8 mouse cellular contexts compared by ENCODE assay signal in the genomic region with DNA sequence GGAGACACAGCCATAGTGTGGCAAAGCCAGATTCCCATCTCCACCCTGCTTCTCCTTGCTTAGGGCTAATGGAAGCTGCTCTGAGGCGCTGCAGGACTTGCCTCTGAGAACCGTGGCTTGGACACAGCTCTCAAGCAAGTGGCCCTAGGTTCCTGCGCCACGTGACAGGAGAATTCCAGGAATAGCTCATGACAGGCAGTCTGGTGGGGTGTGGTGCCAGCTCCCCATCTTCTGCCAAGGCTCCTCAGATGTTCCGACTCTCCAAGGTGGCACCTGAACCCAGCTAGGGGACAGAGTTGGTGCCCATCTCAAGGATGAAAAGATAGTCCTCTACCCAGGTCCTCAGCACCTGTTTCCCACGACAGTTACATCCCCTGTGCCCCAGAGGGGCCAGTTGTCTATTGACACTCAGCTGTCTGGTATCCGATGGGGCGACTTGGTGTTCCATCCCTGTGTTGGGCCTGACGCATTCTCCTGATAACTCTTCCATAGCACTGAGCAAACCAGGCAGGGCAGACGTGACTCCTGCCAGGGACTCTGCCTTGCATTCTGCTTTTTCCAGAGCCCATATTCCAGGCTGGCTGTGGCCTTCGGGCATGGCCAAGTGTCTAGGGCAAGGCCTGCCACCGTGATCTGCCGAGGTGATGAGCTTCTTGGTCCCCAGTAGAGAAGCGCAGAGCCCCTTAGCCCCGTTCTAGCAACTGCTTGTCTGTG. TPM values are rescaled to one million over a fixed set of nuclear protein-coding genes. Genes with fewer than 3 reads are reported as not detected.
DNase-seq lines count a peak whose midpoint lies in the region; ATAC-seq and TF ChIP-seq lines count a peak whose summit lies in the region.

No protein-coding gene starts in this region.

- H3K36me3 ChIP-seq in lung, postnatal 0 days (ENCODE audit: insufficient read depth, low read length), result no peaks in the 10 kb centered on the region
- H3K36me3 ChIP-seq in heart, embryonic 13.5 days, result no peaks in the 10 kb centered on the region

- H3K9ac ChIP-seq in lung, postnatal 0 days (replicated peaks; ENCODE audit: low read depth), result 0 out of 2 replicates have a peak overlapping the region, but pooled peaks have one; percentile 8
- H3K9ac ChIP-seq in heart, embryonic 13.5 days, result 0 out of 2 replicates have a peak overlapping the region, but pooled peaks have one; percentile 29

- ATAC-seq in cerebellum, adult (ENCODE audit: insufficient number of reproducible peaks, low FRiP score, low TSS enrichment), result peak; percentile 47
- ATAC-seq in lung, postnatal 0 days, result no peak
- no peak for ATAC-seq in heart, embryonic 13.5 days (ENCODE audit: extremely low read depth, insufficient number of reproducible peaks, low FRiP score, low TSS enrichment)

- TF ChIP-seq CTCF in lung, postnatal 0 days (IDR thresholded peaks at IDR 0.05), result no peak

- DNase-seq in cerebellum, postnatal 4 days (ENCODE audit: low spot score in 2 of 2), result no peak
- no peak for DNase-seq in lung, postnatal 0 days (ENCODE audit: low spot score)
- DNase-seq in lung, postnatal 25 days (ENCODE audit: low spot score), result no peak
- peak; percentile 46 for DNase-seq in right cerebral cortex, postnatal 14 days
- DNase-seq in adrenal gland, adult 18-20 months (ENCODE audit: low spot score in 2 of 2), result no peak
- DNase-seq in urinary bladder, adult 2 months (ENCODE audit: low spot score), result no peak

- TF ChIP-seq EP300 in lung, postnatal 0 days (IDR thresholded peaks at IDR 0.05), result no peak

- H3K4me2 ChIP-seq in lung, postnatal 0 days (replicated peaks; ENCODE audit: low read depth, low read length), result no peak overlapping the region
- H3K4me2 ChIP-seq in heart, embryonic 13.5 days, result no peak overlapping the region

- WGBS in lung, postnatal 0 days, result 61% methylated on average over 15 of the region's 15 CpGs
- 64% methylated on average over 15 of the region's 15 CpGs for WGBS in heart, embryonic 13.5 days

- H3K9me3 ChIP-seq in lung, postnatal 0 days (ENCODE audit: low read length), result no peaks in the 10 kb centered on the region
- H3K9me3 ChIP-seq in heart, embryonic 13.5 days, result no peaks in the 10 kb centered on the region

- H3K27me3 ChIP-seq in lung, postnatal 0 days (replicated peaks; ENCODE audit: insufficient read depth, low read length), result no peaks in the 10 kb centered on the region
- no peaks in the 10 kb centered on the region for H3K27me3 ChIP-seq in heart, embryonic 13.5 days (replicated peaks)

- no peak overlapping the region for H3K4me3 ChIP-seq in lung, postnatal 0 days (ENCODE audit: low read depth, low read length)
- no peak overlapping the region for H3K4me3 ChIP-seq in heart, embryonic 13.5 days

- peak overlapping the region; percentile 54; the same call in 1 of the 2 replicates for H3K27ac ChIP-seq in lung, postnatal 0 days (ENCODE audit: low read length)
- H3K27ac ChIP-seq in heart, embryonic 13.5 days (replicated peaks), result peak overlapping the region; percentile 46; the same call in 1 of the 2 replicates

- peaks cover 19% of the 10 kb centered on the region for H3K4me1 ChIP-seq in lung, postnatal 0 days (ENCODE audit: insufficient read depth, low read depth, low read length)
- peaks cover 71% of the 10 kb centered on the region for H3K4me1 ChIP-seq in heart, embryonic 13.5 days

RNA-seq across cellular contexts. Expression of gene Abtb1, which starts 54.9 kb away (rescaled TPM):
- polyA plus RNA-seq in lung, postnatal 0 days (2015; fragmentation: Nextera tagmentation; extraction: Ambion mirVana), result 59.5 and 70.3 TPM in 2 replicates
- polyA plus RNA-seq in heart, embryonic 13.5 days (2015; fragmentation: Nextera tagmentation; extraction: Ambion mirVana), result 23.7 and 26.0 TPM in 2 replicates
- total RNA-seq in adrenal gland, adult 18-20 months (2021), result 10 to 100 TPM; 17.1 to 25.0 TPM
- 48.1 and 51.8 TPM in 2 replicates for polyA plus RNA-seq in urinary bladder, adult 2 months (2012; rRNA removed)
